Mouse (Mus musculus) heart, embryonic 12.5 days (tissue): ENCODE measurements around the gene Ppp2r5c. TPM values are rescaled to one million over a fixed set of nuclear protein-coding genes. Genes with fewer than 3 reads are reported as not detected.

ENCODE experiments used
- ATAC-seq: fragments of 200-750 bp; cut with Nextera tagmentation; 2 replicates; pipeline ENCODE4 v1.8.0; 2017; ENCODE audit warnings: moderate TSS enrichment, moderate library complexity; ENCODE audit not compliant: insufficient number of reproducible peaks, low FRiP score
- H3K27ac ChIP-seq: fragments of 300-500 bp; sonication (generic); 2 replicates; pipeline ENCODE4 v1.5.1; 2016; ENCODE audit warnings: mild to moderate bottlenecking, moderate library complexity; ENCODE audit not compliant: poor library complexity, severe bottlenecking
- H3K27me3 ChIP-seq: fragments of 300-500 bp; sonication (generic); replicated peaks from 2 replicates; pipeline ENCODE4 v1.6.1; 2016; ENCODE audit warnings: mild to moderate bottlenecking, moderate library complexity
- H3K36me3 ChIP-seq: fragments of 300-500 bp; sonication (generic); 2 replicates; pipeline ENCODE4 v1.6.1; 2016; ENCODE audit warnings: mild to moderate bottlenecking, moderate library complexity
- H3K4me1 ChIP-seq: fragments of 300-500 bp; sonication (generic); replicated peaks from 2 replicates; pipeline ENCODE4 v1.6.1; 2016; ENCODE audit warnings: mild to moderate bottlenecking
- H3K4me2 ChIP-seq: fragments of 300-500 bp; sonication (generic); 2 replicates; pipeline ENCODE4 v1.6.1; 2016; ENCODE audit warnings: mild to moderate bottlenecking, moderate library complexity
- H3K4me3 ChIP-seq: fragments of 300-500 bp; sonication (generic); 2 replicates; pipeline ENCODE4 v1.5.1; 2016; ENCODE audit warnings: mild to moderate bottlenecking
- H3K9ac ChIP-seq: fragments of 300-500 bp; sonication (generic); 2 replicates; pipeline ENCODE4 v1.6.1; 2016; ENCODE audit warnings: mild to moderate bottlenecking, moderate library complexity
- H3K9me3 ChIP-seq: fragments of 300-500 bp; sonication (generic); replicated peaks from 2 replicates; pipeline ENCODE4 v1.6.1; 2016; ENCODE audit warnings: mild to moderate bottlenecking, moderate library complexity
- WGBS: fragments of 180-500 bp; shearing (Covaris S2); methylation state at CpG from one replicate; pipeline ENCODE4 v1.1.7; 2016; 5-methylcytosine and 5-hydroxymethylcytosine counted together
- polyA plus RNA-seq: library from polyadenylated mRNA; unstranded; fragments of >200 nt; fragmentation: Nextera tagmentation; extraction: Ambion mirVana; gene quantifications from 2 replicates; pipeline ENCODE4 v1.2.1, GENCODE M21; 2016

Ppp2r5c gene
- 142 and 147 TPM in 2 replicates for polyA plus RNA-seq

DNA sequence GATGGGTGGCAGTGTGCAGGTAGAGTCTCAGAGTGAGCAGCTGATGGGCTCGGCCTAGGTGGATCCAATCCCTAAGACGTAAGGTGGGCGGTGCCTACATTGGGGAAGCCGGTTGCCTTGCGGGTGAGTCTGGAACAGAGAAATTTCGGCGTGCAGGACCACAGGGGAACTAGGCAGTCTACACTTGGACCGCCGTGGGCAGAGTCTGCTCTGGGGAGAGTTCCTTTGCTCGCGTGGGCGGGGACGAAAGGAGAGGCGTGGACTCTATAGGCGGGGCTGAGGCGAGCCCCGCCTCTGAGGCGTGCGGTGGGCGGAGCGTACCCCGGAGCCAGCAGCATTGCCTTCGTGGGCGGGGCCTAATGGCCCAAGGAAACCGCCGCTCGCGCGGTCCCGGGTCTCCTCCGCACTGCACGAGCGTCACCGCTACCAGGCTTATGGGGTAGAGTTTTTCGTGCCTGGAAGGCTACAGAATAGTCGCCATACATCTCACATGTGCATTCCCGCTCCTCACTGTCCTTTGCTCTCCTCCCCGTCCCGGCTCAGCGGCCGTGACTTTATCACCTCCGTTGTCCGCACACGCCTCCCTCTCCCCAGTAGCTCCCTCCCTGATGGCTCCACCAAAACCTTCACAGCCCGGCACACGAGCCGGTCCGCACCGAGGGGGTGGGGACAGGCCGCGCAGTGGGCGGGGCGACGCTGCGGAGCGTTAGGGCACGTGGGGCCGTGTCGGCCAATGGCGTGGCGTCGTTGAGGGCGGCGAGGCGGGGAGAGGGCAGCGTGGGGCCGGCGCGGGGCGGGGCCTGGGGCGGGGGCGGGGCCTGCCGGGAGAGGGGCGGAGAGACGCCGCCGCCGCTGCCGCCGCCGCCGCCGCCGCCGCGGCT is at the start of gene Ppp2r5c:
TSS of gene Ppp2r5c (plus strand) at position 831 of the 881 bp plus-strand sequence.
- Histone ChIP-seq H3K4me3 (peak within 1 kb of the TSS; percentile 97), H3K4me1 (peaks cover 5% of the 10 kb centered on the region; the same call in 1 of the 2 replicates), H3K36me3 (0 out of 2 replicates have a peak, but pooled peaks cover 3% of the 10 kb centered on the region), H3K27ac (peak within 1 kb of the TSS; percentile 96), H3K4me2 (peak within 1 kb of the TSS; percentile 91), H3K27me3 (peaks cover 20% of the 10 kb centered on the region), H3K9me3 (no peaks in the 10 kb centered on the region), H3K9ac (peak within 1 kb of the TSS; percentile 94)
- ATAC-seq: peak; percentile 99
- WGBS: under 1% methylated on average over 83 of the region's 86 CpGs

DNA sequence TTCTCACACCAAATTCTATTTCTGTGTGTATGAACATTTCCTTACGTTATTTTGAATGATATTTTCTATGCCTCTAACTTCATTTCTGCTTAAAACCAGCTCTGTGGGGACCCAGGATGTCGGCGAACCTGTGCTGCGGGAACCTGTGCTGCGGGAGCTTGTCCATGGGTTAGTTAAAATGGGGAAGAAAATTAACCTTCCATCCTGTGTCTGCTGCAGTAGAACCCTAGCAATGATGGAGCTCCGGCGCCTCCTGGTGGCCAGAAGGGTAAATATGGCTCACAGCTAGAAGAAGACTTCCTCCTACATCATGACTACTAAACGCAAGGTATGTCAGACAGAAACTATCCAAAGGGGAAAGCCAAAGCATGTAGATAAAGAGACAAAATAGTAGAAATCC is 48.6 kb upstream of the Ppp2r5c start:
- Histone ChIP-seq H3K36me3 (no peaks in the 10 kb centered on the region), H3K4me1 (no peaks in the 10 kb centered on the region), H3K4me2 (no peak overlapping the region), H3K9ac (no peak overlapping the region), H3K27me3 (no peaks in the 10 kb centered on the region), H3K4me3 (no peak overlapping the region), H3K27ac (no peak overlapping the region), H3K9me3 (0 out of 2 replicates have a peak, but pooled peaks cover 3% of the 10 kb centered on the region)
- WGBS: 31% methylated on average over 8 of the region's 8 CpGs
- ATAC-seq: no peak

GRCm38 (mm10) chr12:110399161-110399560 is 47.8 kb upstream of the Ppp2r5c start:
- Histone ChIP-seq H3K9me3 (0 out of 2 replicates have a peak, but pooled peaks cover 3% of the 10 kb centered on the region), H3K27ac (no peak overlapping the region), H3K36me3 (no peaks in the 10 kb centered on the region), H3K27me3 (no peaks in the 10 kb centered on the region), H3K4me3 (no peak overlapping the region), H3K4me2 (no peak overlapping the region), H3K9ac (no peak overlapping the region), H3K4me1 (no peaks in the 10 kb centered on the region)
- 81% methylated on average over 6 of the region's 6 CpGs for WGBS
- ATAC-seq: no peak

GRCm38 (mm10) chr12:110400936-110401335 is 46.0 kb upstream of the Ppp2r5c start:
- Histone ChIP-seq H3K9ac (no peak overlapping the region), H3K4me2 (no peak overlapping the region), H3K4me1 (no peaks in the 10 kb centered on the region), H3K4me3 (no peak overlapping the region), H3K36me3 (no peaks in the 10 kb centered on the region), H3K9me3 (0 out of 2 replicates have a peak, but pooled peaks cover 3% of the 10 kb centered on the region), H3K27ac (no peak overlapping the region), H3K27me3 (0 out of 2 replicates have a peak, but pooled peaks cover 3% of the 10 kb centered on the region)
- WGBS: 81% methylated on average over 5 of the region's 5 CpGs
- no peak for ATAC-seq

- Histone ChIP-seq H3K27ac (no peak overlapping the region), H3K4me1 (no peaks in the 10 kb centered on the region), H3K4me2 (no peak overlapping the region), H3K4me3 (no peak overlapping the region), H3K9me3 (0 out of 2 replicates have a peak, but pooled peaks cover 3% of the 10 kb centered on the region), H3K9ac (no peak overlapping the region), H3K27me3 (0 out of 2 replicates have a peak, but pooled peaks cover 6% of the 10 kb centered on the region), H3K36me3 (no peaks in the 10 kb centered on the region)
- WGBS: 75% methylated on average over 4 of the region's 4 CpGs
- no peak for ATAC-seq
These were observed 45.0 kb upstream of the Ppp2r5c start for GRCm38 (mm10) chr12:110401871-110402270.

- Histone ChIP-seq H3K36me3 (no peaks in the 10 kb centered on the region), H3K4me3 (no peak overlapping the region), H3K9me3 (no peaks in the 10 kb centered on the region), H3K9ac (no peak overlapping the region), H3K27me3 (no peaks in the 10 kb centered on the region), H3K4me2 (no peak overlapping the region), H3K27ac (no peak overlapping the region), H3K4me1 (peaks cover 13% of the 10 kb centered on the region; the same call in 1 of the 2 replicates)
- WGBS: 38% methylated on average over 3 of the region's 3 CpGs
- no peak for ATAC-seq
These were observed 30.7 kb upstream of the Ppp2r5c start for GRCm38 (mm10) chr12:110416244-110416643.

DNA sequence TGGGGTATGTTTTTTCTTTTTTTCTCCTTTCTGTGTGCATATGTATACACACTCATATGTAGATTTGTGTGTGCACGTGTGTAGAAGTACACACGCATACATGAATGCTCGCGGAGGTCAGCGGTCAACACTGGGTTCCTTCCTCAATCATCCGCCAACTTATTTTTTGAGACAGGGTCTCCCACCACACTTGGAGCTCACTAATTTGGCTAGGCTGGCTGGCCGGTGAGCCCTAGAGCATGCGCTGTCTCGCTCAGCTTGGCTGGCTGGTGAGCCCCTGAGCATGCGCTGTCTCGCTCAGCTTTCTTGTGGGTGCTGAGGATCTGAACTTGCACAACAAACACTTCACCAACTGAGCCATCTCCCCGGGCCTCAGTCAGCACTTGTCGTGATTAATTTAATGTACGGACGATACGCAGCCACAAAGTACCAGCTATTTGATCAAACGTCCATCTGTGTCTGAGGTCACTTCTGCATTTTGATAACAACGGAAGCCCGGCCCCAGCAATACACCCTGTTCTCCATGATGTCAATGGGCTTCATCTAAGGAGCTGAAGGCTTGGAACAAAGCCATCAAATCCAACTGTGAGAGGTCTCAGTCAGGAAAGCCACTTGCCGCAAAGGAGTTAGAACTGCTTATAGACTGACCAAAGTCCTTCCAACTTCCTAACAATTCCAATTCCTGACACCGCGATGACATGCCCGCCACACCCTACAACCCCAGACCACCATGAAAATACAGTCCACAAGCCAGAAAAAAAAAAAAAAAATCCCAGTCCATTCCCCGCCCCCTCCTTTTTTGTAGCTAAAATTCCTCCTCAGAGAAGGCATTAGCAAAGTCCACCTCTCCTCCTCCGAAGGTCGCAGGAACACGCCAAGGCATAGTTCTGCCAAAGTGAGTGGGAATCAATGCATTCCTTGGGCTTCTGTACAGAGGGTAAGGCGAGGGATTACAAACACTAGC is 29.6 kb upstream of the Ppp2r5c start:
- H3K9ac ChIP-seq: no peak overlapping the region
- H3K27me3 ChIP-seq: no peaks in the 10 kb centered on the region
- ATAC-seq: peak; percentile 49; the same call in 1 of the 2 replicates
- no peaks in the 10 kb centered on the region for H3K36me3 ChIP-seq
- 41% methylated on average over 28 of the region's 28 CpGs for WGBS
- peak overlapping the region; percentile 52 for H3K4me2 ChIP-seq
- H3K4me1 ChIP-seq: peaks cover 13% of the 10 kb centered on the region; the same call in 1 of the 2 replicates
- no peaks in the 10 kb centered on the region for H3K9me3 ChIP-seq
- no peak overlapping the region for H3K27ac ChIP-seq
- H3K4me3 ChIP-seq: peak overlapping the region; percentile 21; the same call in 1 of the 2 replicates

- Histone ChIP-seq H3K9me3 (no peaks in the 10 kb centered on the region), H3K4me3 (no peak overlapping the region), H3K27ac (no peak overlapping the region), H3K36me3 (no peaks in the 10 kb centered on the region), H3K4me1 (peaks cover 13% of the 10 kb centered on the region; the same call in 1 of the 2 replicates), H3K27me3 (no peaks in the 10 kb centered on the region), H3K4me2 (peak overlapping the region; percentile 52; the same call in 1 of the 2 replicates), H3K9ac (no peak overlapping the region)
- ATAC-seq: peak; percentile 48; the same call in 1 of the 2 replicates
- WGBS: 45% methylated on average over 20 of the region's 20 CpGs
These were observed 28.8 kb upstream of the Ppp2r5c start for GRCm38 (mm10) chr12:110417987-110418734.

GRCm38 (mm10) chr12:110418735-110419350 is 28.1 kb upstream of the Ppp2r5c start:
- Histone ChIP-seq H3K4me2 (no peak overlapping the region), H3K27me3 (no peaks in the 10 kb centered on the region), H3K9me3 (no peaks in the 10 kb centered on the region), H3K4me1 (peaks cover 13% of the 10 kb centered on the region; the same call in 1 of the 2 replicates), H3K27ac (no peak overlapping the region), H3K9ac (no peak overlapping the region), H3K36me3 (no peaks in the 10 kb centered on the region), H3K4me3 (no peak overlapping the region)
- WGBS: 33% methylated on average over 8 of the region's 8 CpGs
- ATAC-seq: no peak

- H3K36me3 ChIP-seq: no peaks in the 10 kb centered on the region
- no peaks in the 10 kb centered on the region for H3K9me3 ChIP-seq
- H3K4me2 ChIP-seq: no peak overlapping the region
- no peak overlapping the region for H3K27ac ChIP-seq
- H3K9ac ChIP-seq: no peak overlapping the region
- WGBS: 51% methylated on average over 2 of the region's 2 CpGs
- no peak overlapping the region for H3K4me3 ChIP-seq
- peaks cover 13% of the 10 kb centered on the region; the same call in 1 of the 2 replicates for H3K4me1 ChIP-seq
- no peaks in the 10 kb centered on the region for H3K27me3 ChIP-seq
- no peak for ATAC-seq
These were observed 27.0 kb upstream of the Ppp2r5c start for GRCm38 (mm10) chr12:110419879-110420278.
